Mouse (Mus musculus): ENCODE measurements around the gene Pdcd1lg2.

Pdcd1lg2 gene

GRCm38 (mm10) chr19:29468941-29469685, 58.4 kb downstream of the Pdcd1lg2 start:
- intact Hi-C loops (cut with DNase I): no loop called here

GRCm38 (mm10) chr19:29469686-29470254, 59.1 kb downstream of the Pdcd1lg2 start:
- intact Hi-C loops (cut with DNase I): no loop called here

- intact Hi-C loops (cut with DNase I): no loop called here
Observed at GRCm38 (mm10) chr19:29470652-29471051, 59.9 kb downstream of the Pdcd1lg2 start.

- intact Hi-C loops (cut with DNase I): no loop called here
Observed at GRCm38 (mm10) chr19:29472424-29472823, 61.7 kb downstream of the Pdcd1lg2 start.

- intact Hi-C loops (cut with DNase I): no loop called here
Observed at GRCm38 (mm10) chr19:29472946-29473345, 62.2 kb downstream of the Pdcd1lg2 start.

GRCm38 (mm10) chr19:29474803-29475202, 64.1 kb downstream of the Pdcd1lg2 start:
- intact Hi-C loops (cut with DNase I): no loop called here

- intact Hi-C loops (cut with DNase I): no loop called here
Observed at GRCm38 (mm10) chr19:29475210-29475620, 64.5 kb downstream of the Pdcd1lg2 start.

- intact Hi-C loops (cut with DNase I): no loop called here
Observed at GRCm38 (mm10) chr19:29478598-29478997, 67.9 kb downstream of the Pdcd1lg2 start.

- intact Hi-C loops (cut with DNase I): no loop called here
Observed at GRCm38 (mm10) chr19:29481578-29481977, 70.9 kb downstream of the Pdcd1lg2 start.

GRCm38 (mm10) chr19:29482148-29482547, 71.4 kb downstream of the Pdcd1lg2 start:
- intact Hi-C loops (cut with DNase I): no loop called here

GRCm38 (mm10) chr19:29482637-29483036, 71.9 kb downstream of the Pdcd1lg2 start:
- intact Hi-C loops (cut with DNase I): no loop called here

- intact Hi-C loops (cut with DNase I): no loop called here
Observed at GRCm38 (mm10) chr19:29483386-29483785, 72.7 kb downstream of the Pdcd1lg2 start.

- intact Hi-C loops (cut with DNase I): no loop called here
Observed at GRCm38 (mm10) chr19:29484537-29484936, 73.8 kb downstream of the Pdcd1lg2 start.

- intact Hi-C loops (cut with DNase I): no loop called here
Observed at GRCm38 (mm10) chr19:29485257-29485948, 74.7 kb downstream of the Pdcd1lg2 start.

- intact Hi-C loops (cut with DNase I): no loop called here
Observed at GRCm38 (mm10) chr19:29486545-29487206, 76.0 kb downstream of the Pdcd1lg2 start.

- intact Hi-C loops (cut with DNase I): no loop called here
Observed at GRCm38 (mm10) chr19:29487326-29488072, 76.8 kb downstream of the Pdcd1lg2 start.

- intact Hi-C loops (cut with DNase I): no loop called here
Observed at GRCm38 (mm10) chr19:29488073-29488390, 77.3 kb downstream of the Pdcd1lg2 start.

- intact Hi-C loops (cut with DNase I): no loop called here
Observed at GRCm38 (mm10) chr19:29488420-29488819, 77.7 kb downstream of the Pdcd1lg2 start.

- intact Hi-C loops (cut with DNase I): no loop called here
Observed at GRCm38 (mm10) chr19:29489785-29490284, 79.1 kb downstream of the Pdcd1lg2 start.

- intact Hi-C loops (cut with DNase I): no loop called here
Observed at GRCm38 (mm10) chr19:29491467-29491866, 80.7 kb downstream of the Pdcd1lg2 start.

- intact Hi-C loops (cut with DNase I): no loop called here
Observed at GRCm38 (mm10) chr19:29494454-29494853, 83.7 kb downstream of the Pdcd1lg2 start.
